Comparison of ENCODE assay signal across 13 mouse cellular contexts in genomic region chr16:10837903-10838302, GRCm38 (mm10). TPM values are rescaled to one million over a fixed set of nuclear protein-coding genes. Genes with fewer than 3 reads are reported as not detected.
DNase-seq lines count a peak whose midpoint lies in the region; ATAC-seq and TF ChIP-seq lines count a peak whose summit lies in the region.
"Had no signal": no experiment of that assay in that cellular context is flagged by ENCODE, and none has a peak within 500 bp of the region (broad histone marks: within the 10 kb centered on the region; RNA-seq: fewer than 3 reads in every experiment).

No protein-coding gene starts in this region.

- H3K4me2 ChIP-seq in forebrain, embryonic 11.5 days (ENCODE audit: low read depth, low read length, severe bottlenecking): no peak overlapping the region
- H3K4me2 ChIP-seq in liver, embryonic 15.5 days: no peak overlapping the region; the same call in 1 of the 2 replicates
- H3K4me2 ChIP-seq in liver, embryonic 11.5 days: no peak overlapping the region
- peak overlapping the region; percentile 27; the same call in 1 of the 2 replicates for H3K4me2 ChIP-seq in limb, embryonic 13.5 days (replicated peaks)
- no peak overlapping the region for H3K4me2 ChIP-seq in midbrain, embryonic 14.5 days (ENCODE audit: low read length)

- H3K4me1 ChIP-seq in forebrain, embryonic 10.5 days: peaks cover 41% of the 10 kb centered on the region
- H3K4me1 ChIP-seq in forebrain, embryonic 11.5 days (replicated peaks; ENCODE audit: control insufficient read depth, insufficient read depth, low read length): peaks cover 4% of the 10 kb centered on the region; the same call in 1 of the 2 replicates
- H3K4me1 ChIP-seq in liver, embryonic 15.5 days (replicated peaks): peaks cover 52% of the 10 kb centered on the region
- H3K4me1 ChIP-seq in liver, embryonic 11.5 days (replicated peaks; ENCODE audit: control insufficient read depth, insufficient read depth, low read length): peaks cover 13% of the 10 kb centered on the region
- H3K4me1 ChIP-seq in limb, embryonic 13.5 days: peaks cover 61% of the 10 kb centered on the region
- peaks cover 56% of the 10 kb centered on the region for H3K4me1 ChIP-seq in thymus, adult 2 months (replicated peaks; ENCODE audit: control insufficient read depth, insufficient read depth, low read length)
- H3K4me1 ChIP-seq in midbrain, embryonic 14.5 days (ENCODE audit: control insufficient read depth, insufficient read depth, low read length): peaks cover 4% of the 10 kb centered on the region; the same call in 1 of the 2 replicates

- no peak overlapping the region for H3K4me3 ChIP-seq in forebrain, embryonic 10.5 days
- H3K4me3 ChIP-seq in forebrain, embryonic 11.5 days (ENCODE audit: low read depth, low read length): no peak overlapping the region
- no peak overlapping the region for H3K4me3 ChIP-seq in liver, embryonic 15.5 days (replicated peaks)
- H3K4me3 ChIP-seq in liver, embryonic 11.5 days (ENCODE audit: low read depth, low read length): no peak overlapping the region
- no peak overlapping the region for H3K4me3 ChIP-seq in limb, embryonic 13.5 days
- H3K4me3 ChIP-seq in thymus, adult 2 months (ENCODE audit: control insufficient read depth, insufficient read depth, low read length): peak overlapping the region; percentile 19
- no peak overlapping the region for H3K4me3 ChIP-seq in midbrain, embryonic 14.5 days (replicated peaks; ENCODE audit: low read depth, low read length)
- H3K4me3 ChIP-seq: layer of hippocampus, adult 2 months had no signal

- DNase-seq in forebrain, embryonic 10.5 days (ENCODE audit: extremely low spot score, low spot score): no peak
- no peak for DNase-seq in forebrain, embryonic 11.5 days (ENCODE audit: low spot score)
- DNase-seq in liver, embryonic 11.5 days (ENCODE audit: low spot score): no peak
- DNase-seq in thymus, adult 2 months: peak; percentile 66
- no peak for DNase-seq in layer of hippocampus, adult 9-10 months (ENCODE audit: low spot score)
- DNase-seq in midbrain, embryonic 14.5 days: no peak
- DNase-seq: cerebellum, postnatal 25 days; forebrain, postnatal 0 days had no signal

- peaks cover 13% of the 10 kb centered on the region for H3K27me3 ChIP-seq in forebrain, embryonic 10.5 days (ENCODE audit: poor library complexity, severe bottlenecking)
- no peaks in the 10 kb centered on the region for H3K27me3 ChIP-seq in forebrain, embryonic 11.5 days (ENCODE audit: control insufficient read depth, insufficient read depth, low read length)
- 0 out of 2 replicates have a peak, but pooled peaks cover 8% of the 10 kb centered on the region for H3K27me3 ChIP-seq in liver, embryonic 15.5 days
- 0 out of 2 replicates have a peak, but pooled peaks cover 3% of the 10 kb centered on the region for H3K27me3 ChIP-seq in liver, embryonic 11.5 days (replicated peaks; ENCODE audit: control insufficient read depth, insufficient read depth, low read length)
- no peaks in the 10 kb centered on the region for H3K27me3 ChIP-seq in limb, embryonic 13.5 days
- no peaks in the 10 kb centered on the region for H3K27me3 ChIP-seq in thymus, adult 2 months (ENCODE audit: control insufficient read depth, insufficient read depth, low read length)
- H3K27me3 ChIP-seq in midbrain, embryonic 14.5 days (ENCODE audit: control insufficient read depth, insufficient read depth, low read length): no peaks in the 10 kb centered on the region

- no peaks in the 10 kb centered on the region for H3K9me3 ChIP-seq in forebrain, embryonic 10.5 days
- H3K9me3 ChIP-seq in forebrain, embryonic 11.5 days (ENCODE audit: control insufficient read depth, low read length): no peaks in the 10 kb centered on the region
- no peaks in the 10 kb centered on the region for H3K9me3 ChIP-seq in liver, embryonic 15.5 days (replicated peaks)
- no peaks in the 10 kb centered on the region for H3K9me3 ChIP-seq in liver, embryonic 11.5 days (ENCODE audit: control insufficient read depth, low read length)
- H3K9me3 ChIP-seq in limb, embryonic 13.5 days: no peaks in the 10 kb centered on the region
- H3K9me3 ChIP-seq in midbrain, embryonic 14.5 days (ENCODE audit: control insufficient read depth, low read length): no peaks in the 10 kb centered on the region

- H3K36me3 ChIP-seq in forebrain, embryonic 10.5 days (replicated peaks): peaks cover 20% of the 10 kb centered on the region
- no peaks in the 10 kb centered on the region for H3K36me3 ChIP-seq in forebrain, embryonic 11.5 days (ENCODE audit: control insufficient read depth, insufficient read depth, low read length)
- H3K36me3 ChIP-seq in liver, embryonic 15.5 days (replicated peaks): peaks cover 5% of the 10 kb centered on the region; the same call in 1 of the 2 replicates
- H3K36me3 ChIP-seq in liver, embryonic 11.5 days (ENCODE audit: control insufficient read depth, insufficient read depth, low read length): no peaks in the 10 kb centered on the region
- peaks cover 8% of the 10 kb centered on the region; the same call in 1 of the 2 replicates for H3K36me3 ChIP-seq in limb, embryonic 13.5 days
- H3K36me3 ChIP-seq in thymus, adult 2 months (ENCODE audit: control insufficient read depth, insufficient read depth, low read length): no peaks in the 10 kb centered on the region
- H3K36me3 ChIP-seq in midbrain, embryonic 14.5 days (ENCODE audit: control insufficient read depth, insufficient read depth, low read length): no peaks in the 10 kb centered on the region

- peak overlapping the region; percentile 25; the same call in 1 of the 2 replicates for H3K27ac ChIP-seq in forebrain, embryonic 10.5 days
- H3K27ac ChIP-seq in forebrain, embryonic 11.5 days (ENCODE audit: low read depth, low read length): no peak overlapping the region
- H3K27ac ChIP-seq in liver, embryonic 15.5 days (replicated peaks): peak overlapping the region; percentile 55
- no peak overlapping the region for H3K27ac ChIP-seq in liver, embryonic 11.5 days (ENCODE audit: low read depth, low read length)
- peak overlapping the region; percentile 78 for H3K27ac ChIP-seq in limb, embryonic 13.5 days
- H3K27ac ChIP-seq in thymus, adult 2 months (ENCODE audit: control insufficient read depth, insufficient read depth, low read length): peak overlapping the region; percentile 96
- no peak overlapping the region for H3K27ac ChIP-seq in midbrain, embryonic 14.5 days (replicated peaks; ENCODE audit: low read depth, low read length)
- H3K27ac ChIP-seq: layer of hippocampus, adult 2 months had no signal

- 0 out of 2 replicates have a peak, but pooled peaks have one; percentile 25 for TF ChIP-seq POLR2A in thymus, adult 2 months (IDR thresholded peaks at IDR 0.05; ENCODE audit: control insufficient read depth, extremely low read depth, insufficient read depth, low read length, poor library complexity)

- WGBS in forebrain, embryonic 10.5 days: 93% methylated on average over 1 of the region's 1 CpGs
- 79% methylated on average over 1 of the region's 1 CpGs for WGBS in forebrain, embryonic 11.5 days
- whole genome bisulfite sequencing in liver, embryonic 15.5 days (ENCODE audit: insufficient replicate concordance): 59% methylated on average over 1 of the region's 1 CpGs
- WGBS in liver, embryonic 11.5 days: 70% methylated on average over 1 of the region's 1 CpGs
- 80% methylated on average over 1 of the region's 1 CpGs for WGBS in limb, embryonic 13.5 days
- 25% methylated on average over 1 of the region's 1 CpGs for WGBS in thymus, adult 2 months
- 100% methylated on average over 1 of the region's 1 CpGs for WGBS in midbrain, embryonic 14.5 days

- TF ChIP-seq CTCF in thymus, adult 2 months (IDR thresholded peaks at IDR 0.05; ENCODE audit: borderline replicate concordance, control insufficient read depth, extremely low read depth, insufficient read depth, low read length, poor library complexity): no peak

- no peak overlapping the region for H3K9ac ChIP-seq in forebrain, embryonic 11.5 days (ENCODE audit: low read length)
- no peak overlapping the region for H3K9ac ChIP-seq in liver, embryonic 15.5 days
- H3K9ac ChIP-seq in liver, embryonic 11.5 days (ENCODE audit: low read depth, low read length): no peak overlapping the region
- peak overlapping the region; percentile 43 for H3K9ac ChIP-seq in limb, embryonic 13.5 days
- no peak overlapping the region for H3K9ac ChIP-seq in midbrain, embryonic 14.5 days (replicated peaks; ENCODE audit: low read length)
- H3K9ac ChIP-seq: forebrain, postnatal 0 days had no signal

- ATAC-seq in forebrain, embryonic 11.5 days (replicated peaks; ENCODE audit: low FRiP score): no peak
- ATAC-seq in liver, embryonic 15.5 days (ENCODE audit: insufficient read depth): no peak
- ATAC-seq in liver, embryonic 11.5 days (replicated peaks; ENCODE audit: low FRiP score): no peak
- no peak for ATAC-seq in limb, embryonic 13.5 days (ENCODE audit: low FRiP score, low read depth)
- ATAC-seq in midbrain, embryonic 14.5 days (ENCODE audit: low FRiP score, low TSS enrichment): no peak
- ATAC-seq: forebrain, postnatal 0 days had no signal

RNA-seq across cellular contexts. Expression of gene Rmi2, which starts 3.0 kb away (rescaled TPM):
- polyA plus RNA-seq in forebrain, embryonic 10.5 days (2016; fragmentation: Nextera tagmentation; extraction: Ambion mirVana): 5.0 and 5.2 TPM in 2 replicates
- polyA plus RNA-seq in forebrain, embryonic 11.5 days (2014; fragmentation: Nextera tagmentation; extraction: Ambion mirVana): 4.9 and 5.0 TPM in 2 replicates
- polyA plus RNA-seq in liver, embryonic 15.5 days (2015; fragmentation: Nextera tagmentation; extraction: Ambion mirVana): 1.8 and 1.9 TPM in 2 replicates
- 3.0 and 3.4 TPM in 2 replicates for polyA plus RNA-seq in liver, embryonic 11.5 days (2014; fragmentation: Nextera tagmentation; extraction: Ambion mirVana)
- polyA plus RNA-seq in limb, embryonic 13.5 days (2015; fragmentation: Nextera tagmentation; extraction: Ambion mirVana): 4.2 and 4.8 TPM in 2 replicates
- polyA plus RNA-seq in thymus, adult 2 months (2012; rRNA removed): 23.0 and 59.4 TPM in 2 replicates
- 0.46 and 0.55 TPM in 2 replicates for polyA plus RNA-seq in midbrain, embryonic 14.5 days (2014; fragmentation: Nextera tagmentation; extraction: Ambion mirVana)

RNA-seq across cellular contexts. Expression of gene Gm11172, which starts 25.2 kb away (rescaled TPM):
- polyA plus RNA-seq in forebrain, embryonic 10.5 days (2016; fragmentation: Nextera tagmentation; extraction: Ambion mirVana): not detected in 2 replicates
- not detected in 2 replicates for polyA plus RNA-seq in forebrain, embryonic 11.5 days (2014; fragmentation: Nextera tagmentation; extraction: Ambion mirVana)
- polyA plus RNA-seq in liver, embryonic 15.5 days (2015; fragmentation: Nextera tagmentation; extraction: Ambion mirVana): not detected in 2 replicates
- polyA plus RNA-seq in liver, embryonic 11.5 days (2014; fragmentation: Nextera tagmentation; extraction: Ambion mirVana): not detected in 2 replicates
- not detected in 2 replicates for polyA plus RNA-seq in limb, embryonic 13.5 days (2015; fragmentation: Nextera tagmentation; extraction: Ambion mirVana)
- polyA plus RNA-seq in thymus, adult 2 months (2012; rRNA removed): not detected in 2 replicates
- not detected in 2 replicates for polyA plus RNA-seq in midbrain, embryonic 14.5 days (2014; fragmentation: Nextera tagmentation; extraction: Ambion mirVana)
- polyA plus RNA-seq: brain, embryonic 14.5 days; forebrain, postnatal 0 days; spleen, adult 2 months had no signal

RNA-seq across cellular contexts. Expression of gene Prm1, which starts 32.3 kb away (rescaled TPM):
- not detected in 2 replicates for polyA plus RNA-seq in forebrain, embryonic 10.5 days (2016; fragmentation: Nextera tagmentation; extraction: Ambion mirVana)
- polyA plus RNA-seq in forebrain, embryonic 11.5 days (2014; fragmentation: Nextera tagmentation; extraction: Ambion mirVana): not detected in 2 replicates
- polyA plus RNA-seq in liver, embryonic 15.5 days (2015; fragmentation: Nextera tagmentation; extraction: Ambion mirVana): not detected in 2 replicates
- polyA plus RNA-seq in liver, embryonic 11.5 days (2014; fragmentation: Nextera tagmentation; extraction: Ambion mirVana): not detected in 2 replicates
- 0.49 and 0.83 TPM in 2 replicates for polyA plus RNA-seq in limb, embryonic 13.5 days (2015; fragmentation: Nextera tagmentation; extraction: Ambion mirVana)
- polyA plus RNA-seq in thymus, adult 2 months (2012; rRNA removed): 0.96 and 6.1 TPM in 2 replicates
- polyA plus RNA-seq in midbrain, embryonic 14.5 days (2014; fragmentation: Nextera tagmentation; extraction: Ambion mirVana): 0.74 TPM in 1 of 2 replicates, not detected in the other
- polyA plus RNA-seq: brain, embryonic 14.5 days; forebrain, postnatal 0 days had no signal

RNA-seq across cellular contexts. Expression of gene Prm2, which starts 42.0 kb away (rescaled TPM):
- not detected in 2 replicates for polyA plus RNA-seq in forebrain, embryonic 10.5 days (2016; fragmentation: Nextera tagmentation; extraction: Ambion mirVana)
- polyA plus RNA-seq in forebrain, embryonic 11.5 days (2014; fragmentation: Nextera tagmentation; extraction: Ambion mirVana): not detected in 2 replicates
- polyA plus RNA-seq in liver, embryonic 15.5 days (2015; fragmentation: Nextera tagmentation; extraction: Ambion mirVana): not detected in 2 replicates
- not detected in 2 replicates for polyA plus RNA-seq in liver, embryonic 11.5 days (2014; fragmentation: Nextera tagmentation; extraction: Ambion mirVana)
- not detected in 2 replicates for polyA plus RNA-seq in limb, embryonic 13.5 days (2015; fragmentation: Nextera tagmentation; extraction: Ambion mirVana)
- polyA plus RNA-seq in thymus, adult 2 months (2012; rRNA removed): 0.50 and 7.0 TPM in 2 replicates
- polyA plus RNA-seq in midbrain, embryonic 14.5 days (2014; fragmentation: Nextera tagmentation; extraction: Ambion mirVana): not detected in 2 replicates
- polyA plus RNA-seq: brain, embryonic 14.5 days; forebrain, postnatal 0 days; spleen, adult 2 months had no signal

RNA-seq across cellular contexts. Expression of gene Prm3, which starts 47.2 kb away (rescaled TPM):
- not detected in 2 replicates for polyA plus RNA-seq in forebrain, embryonic 10.5 days (2016; fragmentation: Nextera tagmentation; extraction: Ambion mirVana)
- not detected in 2 replicates for polyA plus RNA-seq in forebrain, embryonic 11.5 days (2014; fragmentation: Nextera tagmentation; extraction: Ambion mirVana)
- not detected in 2 replicates for polyA plus RNA-seq in liver, embryonic 15.5 days (2015; fragmentation: Nextera tagmentation; extraction: Ambion mirVana)
- polyA plus RNA-seq in liver, embryonic 11.5 days (2014; fragmentation: Nextera tagmentation; extraction: Ambion mirVana): not detected in 2 replicates
- not detected in 2 replicates for polyA plus RNA-seq in limb, embryonic 13.5 days (2015; fragmentation: Nextera tagmentation; extraction: Ambion mirVana)
- not detected in 2 replicates for polyA plus RNA-seq in thymus, adult 2 months (2012; rRNA removed)
- not detected in 2 replicates for polyA plus RNA-seq in midbrain, embryonic 14.5 days (2014; fragmentation: Nextera tagmentation; extraction: Ambion mirVana)
- polyA plus RNA-seq: brain, embryonic 14.5 days; forebrain, postnatal 0 days; spleen, adult 2 months had no signal

Comparison
In these comparisons a context has a peak if more than half of its experiments do, and no peak if none do; other contexts are left out.
1. H3K27ac ChIP-seq: peak in forebrain, embryonic 10.5 days (single experiment), liver, embryonic 15.5 days (single experiment), limb, embryonic 13.5 days (single experiment) and thymus, adult 2 months (single experiment); none in forebrain, embryonic 11.5 days (single experiment), liver, embryonic 11.5 days (single experiment) and midbrain, embryonic 14.5 days (single experiment).